Mouse (Mus musculus): Measurements from ENCODE around the gene Zbtb7b. TPM values are rescaled to one million over a fixed set of nuclear protein-coding genes. Genes with fewer than 3 reads are reported as not detected.

Zbtb7b gene
- 8.0 and 9.2 TPM in 2 replicates for polyA plus RNA-seq (2015; fragmentation: Nextera tagmentation; extraction: Ambion mirVana)

- ATAC-seq (ENCODE audit: insufficient read depth, low FRiP score): peak; percentile 44
- H3K36me3 ChIP-seq (ENCODE audit: control insufficient read depth, insufficient read depth, low read length): no peaks in the 10 kb centered on the region
- H3K4me2 ChIP-seq (ENCODE audit: low read depth, low read length): peak within 1 kb of the TSS; percentile 100
- H3K9ac ChIP-seq (ENCODE audit: low read length): peak within 1 kb of the TSS; percentile 86
- no peaks in the 10 kb centered on the region for H3K27me3 ChIP-seq (ENCODE audit: control insufficient read depth, insufficient read depth, low read length)
- no peaks in the 10 kb centered on the region for H3K9me3 ChIP-seq (replicated peaks; ENCODE audit: control insufficient read depth, low read length)
- peaks cover 30% of the 10 kb centered on the region for H3K4me1 ChIP-seq (ENCODE audit: control insufficient read depth, insufficient read depth, low read length)
- under 1% methylated on average over 39 of the region's 42 CpGs for WGBS
- peak within 1 kb of the TSS; percentile 98 for H3K27ac ChIP-seq (ENCODE audit: low read length)
- peak within 1 kb of the TSS; percentile 81 for H3K4me3 ChIP-seq (replicated peaks; ENCODE audit: low read length)
Observed at GRCm38 (mm10) chr3:89394006-89394893, at the start of gene Zbtb7b. Zbtb7b (minus strand) TSS chr3:89394776.

GRCm38 (mm10) chr3:89440691-89441090 is 46.1 kb upstream of the Zbtb7b start:
- H3K27me3 ChIP-seq (ENCODE audit: control insufficient read depth, insufficient read depth, low read length): no peaks in the 10 kb centered on the region
- ATAC-seq (ENCODE audit: insufficient read depth, low FRiP score): no peak
- H3K9ac ChIP-seq (ENCODE audit: low read length): no peak overlapping the region
- WGBS: 89% methylated on average over 2 of the region's 2 CpGs
- no peak overlapping the region for H3K27ac ChIP-seq (ENCODE audit: low read length)
- no peak overlapping the region for H3K4me2 ChIP-seq (ENCODE audit: low read depth, low read length)
- H3K9me3 ChIP-seq (replicated peaks; ENCODE audit: control insufficient read depth, low read length): no peaks in the 10 kb centered on the region
- H3K36me3 ChIP-seq (ENCODE audit: control insufficient read depth, insufficient read depth, low read length): 0 out of 2 replicates have a peak, but pooled peaks cover 4% of the 10 kb centered on the region
- H3K4me3 ChIP-seq (replicated peaks; ENCODE audit: low read length): no peak overlapping the region
- peaks cover 8% of the 10 kb centered on the region; the same call in 1 of the 2 replicates for H3K4me1 ChIP-seq (ENCODE audit: control insufficient read depth, insufficient read depth, low read length)

- Histone ChIP-seq H3K4me1 (ENCODE audit: control insufficient read depth, insufficient read depth, low read length) (peaks cover 8% of the 10 kb centered on the region; the same call in 1 of the 2 replicates), H3K36me3 (ENCODE audit: control insufficient read depth, insufficient read depth, low read length) (peaks cover 5% of the 10 kb centered on the region), H3K9me3 (replicated peaks; ENCODE audit: control insufficient read depth, low read length) (no peaks in the 10 kb centered on the region), H3K27ac (ENCODE audit: low read length) (peak overlapping the region; percentile 81), H3K9ac (ENCODE audit: low read length) (peak overlapping the region; percentile 77), H3K4me2 (ENCODE audit: low read depth, low read length) (peak overlapping the region; percentile 70), H3K27me3 (ENCODE audit: control insufficient read depth, insufficient read depth, low read length) (no peaks in the 10 kb centered on the region), H3K4me3 (replicated peaks; ENCODE audit: low read length) (peak overlapping the region; percentile 61)
- no peak for ATAC-seq (ENCODE audit: insufficient read depth, low FRiP score)
- 27% methylated on average over 5 of the region's 5 CpGs for WGBS
Observed at GRCm38 (mm10) chr3:89437269-89437668, 42.7 kb upstream of the Zbtb7b start.

- no peaks in the 10 kb centered on the region for H3K9me3 ChIP-seq (replicated peaks; ENCODE audit: control insufficient read depth, low read length)
- H3K4me2 ChIP-seq (ENCODE audit: low read depth, low read length): peak within 1 kb of the TSS; percentile 70
- H3K9ac ChIP-seq (ENCODE audit: low read length): peak within 1 kb of the TSS; percentile 77
- peak; percentile 79 for ATAC-seq (ENCODE audit: insufficient read depth, low FRiP score)
- H3K4me1 ChIP-seq (ENCODE audit: control insufficient read depth, insufficient read depth, low read length): peaks cover 10% of the 10 kb centered on the region
- H3K27ac ChIP-seq (ENCODE audit: low read length): peak within 1 kb of the TSS; percentile 81
- 5% methylated on average over 16 of the region's 16 CpGs for WGBS
- peaks cover 6% of the 10 kb centered on the region for H3K36me3 ChIP-seq (ENCODE audit: control insufficient read depth, insufficient read depth, low read length)
- H3K4me3 ChIP-seq (replicated peaks; ENCODE audit: low read length): peak within 1 kb of the TSS; percentile 61
- no peaks in the 10 kb centered on the region for H3K27me3 ChIP-seq (ENCODE audit: control insufficient read depth, insufficient read depth, low read length)
Observed at GRCm38 (mm10) chr3:89436176-89437113, 41.9 kb upstream of the Zbtb7b start, which contains the start of gene Pbxip1. Pbxip1 (plus strand) TSS chr3:89436706.

GRCm38 (mm10) chr3:89435041-89435440 is 40.5 kb upstream of the Zbtb7b start:
- H3K27ac ChIP-seq (ENCODE audit: low read length): no peak overlapping the region
- H3K9me3 ChIP-seq (replicated peaks; ENCODE audit: control insufficient read depth, low read length): no peaks in the 10 kb centered on the region
- H3K36me3 ChIP-seq (ENCODE audit: control insufficient read depth, insufficient read depth, low read length): peaks cover 6% of the 10 kb centered on the region
- no peak for ATAC-seq (ENCODE audit: insufficient read depth, low FRiP score)
- no peak overlapping the region for H3K4me3 ChIP-seq (replicated peaks; ENCODE audit: low read length)
- no peaks in the 10 kb centered on the region for H3K27me3 ChIP-seq (ENCODE audit: control insufficient read depth, insufficient read depth, low read length)
- H3K9ac ChIP-seq (ENCODE audit: low read length): no peak overlapping the region
- peaks cover 16% of the 10 kb centered on the region for H3K4me1 ChIP-seq (ENCODE audit: control insufficient read depth, insufficient read depth, low read length)
- 61% methylated on average over 7 of the region's 7 CpGs for WGBS
- H3K4me2 ChIP-seq (ENCODE audit: low read depth, low read length): no peak overlapping the region

- no peak for ATAC-seq (ENCODE audit: insufficient read depth, low FRiP score)
- Histone ChIP-seq H3K4me1 (ENCODE audit: control insufficient read depth, insufficient read depth, low read length) (peaks cover 16% of the 10 kb centered on the region), H3K27ac (ENCODE audit: low read length) (no peak overlapping the region), H3K4me3 (replicated peaks; ENCODE audit: low read length) (no peak overlapping the region), H3K27me3 (ENCODE audit: control insufficient read depth, insufficient read depth, low read length) (no peaks in the 10 kb centered on the region), H3K9ac (ENCODE audit: low read length) (no peak overlapping the region), H3K4me2 (ENCODE audit: low read depth, low read length) (no peak overlapping the region), H3K9me3 (replicated peaks; ENCODE audit: control insufficient read depth, low read length) (no peaks in the 10 kb centered on the region), H3K36me3 (ENCODE audit: control insufficient read depth, insufficient read depth, low read length) (peaks cover 6% of the 10 kb centered on the region)
- WGBS: 77% methylated on average over 11 of the region's 11 CpGs
Observed at GRCm38 (mm10) chr3:89434532-89434931, 40.0 kb upstream of the Zbtb7b start.

GRCm38 (mm10) chr3:89432606-89433005 is 38.0 kb upstream of the Zbtb7b start:
- ATAC-seq (ENCODE audit: insufficient read depth, low FRiP score): no peak

GRCm38 (mm10) chr3:89430171-89431159 is 35.9 kb upstream of the Zbtb7b start, which contains the start of gene Pygo2:
Pygo2 (plus strand) TSS chr3:89430214.
- Histone ChIP-seq H3K36me3 (ENCODE audit: control insufficient read depth, insufficient read depth, low read length) (peaks cover 14% of the 10 kb centered on the region), H3K27me3 (ENCODE audit: control insufficient read depth, insufficient read depth, low read length) (no peaks in the 10 kb centered on the region), H3K9ac (ENCODE audit: low read length) (peak within 1 kb of the TSS; percentile 95), H3K9me3 (replicated peaks; ENCODE audit: control insufficient read depth, low read length) (no peaks in the 10 kb centered on the region), H3K4me1 (ENCODE audit: control insufficient read depth, insufficient read depth, low read length) (peaks cover 8% of the 10 kb centered on the region), H3K4me3 (replicated peaks; ENCODE audit: low read length) (peak within 1 kb of the TSS; percentile 78), H3K4me2 (ENCODE audit: low read depth, low read length) (peak within 1 kb of the TSS; percentile 78), H3K27ac (ENCODE audit: low read length) (peak within 1 kb of the TSS; percentile 93)
- WGBS: 2% methylated on average over 68 of the region's 68 CpGs
- peak; percentile 98 for ATAC-seq (ENCODE audit: insufficient read depth, low FRiP score)

More at GRCm38 (mm10) chr3:89432606-89433005, 38.0 kb upstream of the Zbtb7b start:
- whole genome bisulfite sequencing: 90% methylated on average over 8 of the region's 8 CpGs
- Histone ChIP-seq H3K9me3 (replicated peaks; ENCODE audit: control insufficient read depth, low read length) (no peaks in the 10 kb centered on the region), H3K36me3 (ENCODE audit: control insufficient read depth, insufficient read depth, low read length) (peaks cover 9% of the 10 kb centered on the region), H3K4me2 (ENCODE audit: low read depth, low read length) (no peak overlapping the region), H3K9ac (ENCODE audit: low read length) (no peak overlapping the region), H3K27ac (ENCODE audit: low read length) (no peak overlapping the region), H3K4me3 (replicated peaks; ENCODE audit: low read length) (no peak overlapping the region), H3K4me1 (ENCODE audit: control insufficient read depth, insufficient read depth, low read length) (peaks cover 16% of the 10 kb centered on the region), H3K27me3 (ENCODE audit: control insufficient read depth, insufficient read depth, low read length) (no peaks in the 10 kb centered on the region)

Data from stomach, embryonic 16.5 days (tissue).